Mouse (Mus musculus): Measurements from ENCODE around the gene Stk35. TPM values are rescaled to one million over a fixed set of nuclear protein-coding genes. Genes with fewer than 3 reads are reported as not detected.

Gene Stk35
- total RNA-seq, 2 experiments from 2014 or later: 24.7 to 27.3 TPM

Other genes starting within 250 kb of the Stk35 start
- gene Sirpa, start 207.7 kb upstream of the Stk35 start, total RNA-seq (2021): 100 to 1,000 TPM; 110 to 121 TPM
- 1 to 10 TPM; 8.6 to 9.1 TPM for gene Pdyn, start 100.7 kb upstream of the Stk35 start, total RNA-seq (2021)
- 1 to 10 TPM; 2.3 to 2.4 TPM for gene Tgm3, start 211.8 kb downstream of the Stk35 start, total RNA-seq (2021)